Mouse (Mus musculus): ENCODE results near the gene Polr2a. TPM values are rescaled to one million over a fixed set of nuclear protein-coding genes. Genes with fewer than 3 reads are reported as not detected.

The Polr2a gene
- total RNA-seq, 1 experiment from 2014 or later, result 78.0 TPM

DNA sequence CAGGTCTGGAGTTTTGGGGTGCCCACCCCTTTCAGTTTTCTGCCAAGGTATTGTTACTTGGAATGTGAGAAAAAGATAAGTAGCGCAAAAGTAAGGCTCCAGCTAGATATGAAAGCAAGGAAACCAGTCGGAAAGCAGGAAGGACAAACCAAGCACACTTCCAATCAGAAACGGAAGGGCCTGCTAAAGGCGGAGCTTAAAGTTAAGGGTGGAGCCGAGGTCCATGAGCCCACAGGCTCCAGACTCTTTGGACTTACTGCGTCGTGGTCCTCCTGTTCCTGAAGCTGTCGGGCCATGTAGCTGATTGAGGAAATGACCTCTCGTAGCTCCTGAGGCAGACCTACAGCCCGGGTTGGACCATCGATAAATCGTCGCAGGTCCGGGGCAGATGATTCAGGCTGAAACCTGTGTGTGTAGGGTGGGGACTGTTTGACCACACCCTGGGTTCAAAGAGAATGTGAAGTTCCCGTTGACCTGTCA, 26.4 kb upstream of the Polr2a start:
- DNase-seq, result peak; percentile 51

DNA sequence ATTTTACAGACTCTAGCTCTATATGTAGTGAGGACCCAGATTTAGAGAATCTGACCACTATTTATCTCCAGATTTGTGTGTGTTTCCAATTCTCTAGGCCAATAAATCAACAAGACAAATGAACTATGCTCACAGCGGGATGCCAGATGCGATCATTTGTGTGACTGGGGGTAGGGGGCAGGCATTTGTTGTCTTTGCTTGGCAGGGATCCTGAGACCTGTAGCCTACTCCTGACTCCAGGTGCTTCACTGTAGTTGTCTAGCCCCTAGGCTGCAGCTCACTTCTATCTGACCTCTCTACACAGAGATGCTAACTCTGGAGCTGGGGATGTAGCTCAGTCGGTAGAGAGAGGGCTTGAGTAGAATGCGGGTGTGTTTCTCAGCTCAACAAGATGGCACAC, 23.4 kb upstream of the Polr2a start:
- no peak for DNase-seq

DNA sequence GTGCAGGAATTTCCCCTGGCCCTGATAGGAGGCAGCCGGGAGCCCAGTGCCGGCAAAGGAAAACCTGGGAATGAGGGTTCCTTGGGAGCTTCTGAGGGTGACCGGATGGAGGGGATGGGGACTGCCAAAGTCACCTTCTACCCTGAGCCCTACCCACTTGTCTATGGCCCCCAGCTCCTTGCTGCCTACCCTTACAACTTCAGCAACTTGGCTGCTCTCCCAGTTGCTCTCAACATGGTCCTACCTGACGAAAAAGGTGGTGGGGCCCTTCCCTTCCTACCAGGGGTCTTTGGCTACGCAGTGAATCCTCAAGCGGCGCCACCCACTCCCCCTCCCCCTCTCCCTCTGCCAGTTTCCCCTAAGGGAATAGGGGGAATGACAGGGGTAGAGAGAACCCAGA, 20.5 kb upstream of the Polr2a start:
- DNase-seq, result no peak

DNA sequence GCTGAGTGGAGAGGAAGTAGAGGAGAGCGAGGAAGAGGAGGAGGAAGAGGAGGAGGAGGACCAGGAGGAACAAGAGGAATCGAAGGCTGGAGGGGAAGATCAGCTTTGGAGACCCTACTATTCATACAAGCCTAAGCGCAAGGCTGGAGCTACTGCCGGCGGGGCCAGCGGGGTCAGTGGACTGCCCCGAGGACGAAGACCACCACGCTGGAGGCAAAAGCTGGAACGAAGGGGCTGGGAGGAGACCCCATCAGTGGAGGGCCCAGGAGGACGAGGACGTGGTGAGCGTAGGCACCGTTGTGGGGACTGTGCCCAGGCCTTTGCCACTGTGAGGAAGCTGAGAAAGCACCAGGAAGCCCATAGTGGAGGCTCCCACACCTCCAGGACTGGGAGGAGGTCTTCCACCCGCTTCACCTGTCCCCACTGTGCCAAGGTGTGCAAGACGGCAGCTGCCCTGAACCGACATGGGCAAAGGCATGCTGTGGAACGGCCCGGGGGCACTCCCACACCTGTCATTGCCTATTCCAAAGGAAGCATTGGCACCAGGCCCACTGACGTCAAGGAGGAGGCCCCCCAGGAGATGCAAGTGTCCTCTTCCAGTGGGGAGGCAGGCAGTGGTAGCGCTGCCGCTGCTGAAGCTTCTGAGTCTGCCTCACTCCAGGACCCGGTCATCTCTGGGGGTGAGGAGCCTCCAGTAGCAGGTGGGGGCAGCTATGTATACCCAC, 20.0 kb upstream of the Polr2a start:
- no peak for DNase-seq

DNA sequence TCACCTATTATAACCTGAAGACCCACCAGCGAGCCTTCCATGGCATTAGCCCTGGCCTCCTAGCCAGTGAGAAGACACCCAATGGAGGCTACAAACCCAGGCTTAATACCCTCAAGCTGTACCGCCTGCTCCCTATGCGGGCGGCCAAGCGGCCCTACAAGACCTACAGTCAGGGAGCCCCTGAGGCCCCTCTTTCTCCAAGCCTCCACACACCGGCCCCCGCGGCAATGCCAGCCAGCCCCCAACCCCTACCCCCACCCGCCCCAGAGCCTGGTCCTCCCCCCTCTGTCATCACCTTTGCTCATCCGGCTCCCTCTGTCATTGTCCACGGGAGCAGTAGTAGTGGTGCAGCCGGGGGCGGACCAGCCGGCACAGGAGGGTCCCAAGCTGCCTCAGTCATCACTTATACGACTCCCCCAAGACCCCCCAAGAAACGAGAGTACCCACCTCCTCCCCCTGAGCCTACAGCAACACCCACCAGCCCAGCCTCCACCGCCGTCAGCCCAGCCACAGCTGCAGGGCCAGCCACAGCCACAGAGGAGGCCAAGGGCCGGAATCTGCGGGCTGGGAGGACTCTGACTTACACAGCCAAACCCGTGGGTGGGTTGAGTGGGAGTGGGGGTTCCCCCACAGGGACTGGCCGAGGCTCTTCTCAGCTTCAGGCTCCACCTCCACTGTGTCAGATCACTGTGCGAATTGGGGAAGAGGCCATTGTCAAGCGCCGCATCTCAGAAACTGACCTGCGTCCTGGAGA, 19.2 kb upstream of the Polr2a start:
- no peak for DNase-seq

DNA sequence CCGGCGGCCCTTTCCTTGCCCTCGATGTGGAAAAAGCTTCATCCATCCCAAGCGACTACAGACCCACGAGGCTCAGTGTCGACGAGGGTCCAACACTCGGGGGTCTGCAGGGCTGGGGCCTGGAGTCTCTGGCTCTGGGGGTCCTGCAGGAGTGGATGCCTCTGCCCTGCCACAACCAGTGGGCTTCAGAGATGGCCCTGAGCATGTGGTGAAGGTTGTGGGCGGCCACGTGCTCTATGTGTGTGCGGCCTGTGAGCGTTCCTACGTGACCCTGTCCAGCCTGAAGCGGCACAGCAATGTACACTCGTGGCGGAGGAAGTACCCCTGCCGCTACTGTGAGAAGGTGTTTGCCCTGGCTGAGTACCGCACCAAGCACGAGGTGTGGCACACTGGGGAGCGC, 18.1 kb upstream of the Polr2a start:
- DNase-seq, result no peak

DNA sequence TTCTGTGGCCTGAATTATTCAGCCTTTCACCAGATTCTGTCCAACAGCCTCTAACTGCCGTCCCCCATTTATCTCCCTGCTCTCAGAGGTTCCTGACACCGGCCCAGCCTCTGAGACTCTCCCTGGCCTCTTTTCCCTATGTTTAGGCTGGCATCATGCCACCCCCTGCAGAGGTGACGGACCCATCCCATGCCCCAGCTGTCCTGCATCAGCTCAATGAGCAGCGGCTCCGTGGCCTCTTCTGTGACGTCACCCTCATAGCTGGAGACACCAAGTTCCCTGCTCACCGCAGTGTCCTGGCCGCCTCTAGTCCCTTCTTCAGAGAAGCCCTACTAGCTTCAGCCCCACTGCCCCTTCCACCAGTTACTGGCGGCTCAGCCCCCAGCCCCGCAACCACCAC, 17.3 kb upstream of the Polr2a start:
- DNase-seq, result no peak

DNA sequence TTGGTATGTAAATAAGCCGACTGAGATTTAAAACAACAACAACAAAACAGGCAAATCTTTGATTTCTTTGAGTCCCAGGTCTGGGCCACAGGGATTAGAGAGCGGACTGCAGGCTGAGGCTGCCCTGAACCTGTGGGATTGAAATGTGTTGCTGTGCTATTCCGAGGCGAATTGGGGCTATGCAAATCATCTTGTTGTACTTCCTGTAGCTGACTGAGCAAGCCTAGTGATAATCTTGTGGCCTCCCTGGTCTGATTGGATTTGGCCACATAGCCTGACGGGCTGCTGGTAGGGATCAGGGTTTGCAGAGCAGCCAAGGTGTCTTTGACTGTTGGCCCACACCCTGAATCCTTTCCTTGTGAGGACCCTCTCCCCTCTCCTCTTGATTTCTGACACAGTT, 16.5 kb upstream of the Polr2a start:
- no peak for DNase-seq

DNA sequence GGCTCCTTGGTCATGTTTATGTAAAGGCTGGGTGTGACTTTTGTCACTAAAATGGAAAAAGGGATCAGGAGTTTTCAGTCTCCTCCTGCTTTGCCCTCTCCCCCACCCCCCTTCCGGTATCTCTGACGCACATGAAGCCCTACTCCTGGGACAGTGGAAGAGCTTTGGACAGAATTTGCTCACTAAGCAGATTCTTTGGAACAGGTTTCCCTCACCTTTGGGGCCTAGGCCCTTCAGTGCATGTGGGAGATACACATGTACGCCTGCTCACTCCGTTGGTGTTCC, 9.1 kb upstream of the Polr2a start:
- no peak for DNase-seq

DNA sequence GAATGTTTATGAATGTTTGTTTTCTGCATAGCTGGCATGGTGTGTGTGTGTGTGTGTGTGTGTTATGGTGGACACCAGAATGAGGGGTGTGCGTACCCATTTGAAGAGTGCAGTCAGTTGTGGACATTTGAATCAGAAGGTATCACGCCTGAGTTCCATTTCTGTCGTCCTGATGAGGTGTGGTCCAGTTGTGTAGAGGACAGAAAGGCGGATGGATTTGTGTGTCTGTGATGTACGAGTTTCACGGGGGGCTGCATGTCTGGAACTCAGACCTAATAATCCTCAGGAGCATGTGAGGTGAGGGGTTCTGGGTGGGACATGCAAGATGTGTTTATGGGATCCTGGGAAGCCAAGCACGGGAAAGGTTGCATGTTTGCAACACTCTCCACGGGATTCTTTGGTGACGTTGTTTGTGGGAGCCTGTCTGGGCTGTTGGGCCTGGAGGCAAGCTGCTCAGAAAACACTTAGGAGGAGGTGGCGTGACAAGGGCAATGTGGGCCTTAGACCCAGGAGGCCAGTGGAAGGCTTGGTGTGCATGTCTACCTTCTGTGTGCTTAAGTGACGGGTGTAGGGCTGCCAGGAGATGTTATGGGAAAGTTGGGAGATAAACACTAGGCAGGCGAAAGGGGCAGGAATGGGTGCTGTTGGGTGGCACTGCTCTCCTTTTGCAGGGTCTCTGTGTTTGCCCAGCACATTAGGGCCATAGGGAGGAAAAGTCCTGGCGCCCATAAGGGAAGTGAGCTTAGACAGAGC, 8.6 kb upstream of the Polr2a start:
- DNase-seq, result no peak

DNA sequence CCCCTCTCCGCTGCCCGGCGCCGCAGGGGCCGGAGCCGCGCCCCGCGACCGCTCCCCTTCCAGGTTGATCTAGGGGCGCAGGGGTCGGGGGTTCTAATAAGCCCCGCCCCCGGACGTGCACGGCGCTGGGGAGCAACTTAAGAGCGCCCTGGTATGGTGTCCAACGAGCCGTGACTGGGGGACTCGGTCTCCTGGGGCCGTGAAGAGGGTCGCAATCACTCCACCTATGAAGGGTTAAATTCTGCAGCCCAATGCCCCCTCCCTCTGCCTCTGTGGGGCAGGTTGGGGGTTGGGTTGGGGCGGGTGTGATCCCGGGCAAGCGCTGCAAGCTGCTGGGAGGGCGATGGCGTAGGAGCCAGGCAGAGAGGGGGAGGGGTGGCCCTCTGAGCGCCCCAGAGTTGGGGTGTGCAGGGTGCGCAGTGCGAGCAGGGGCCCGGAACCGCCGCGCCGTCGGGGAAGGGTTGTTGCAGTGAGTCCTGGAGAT, 7.7 kb upstream of the Polr2a start:
- peak; percentile 88 for DNase-seq

DNA sequence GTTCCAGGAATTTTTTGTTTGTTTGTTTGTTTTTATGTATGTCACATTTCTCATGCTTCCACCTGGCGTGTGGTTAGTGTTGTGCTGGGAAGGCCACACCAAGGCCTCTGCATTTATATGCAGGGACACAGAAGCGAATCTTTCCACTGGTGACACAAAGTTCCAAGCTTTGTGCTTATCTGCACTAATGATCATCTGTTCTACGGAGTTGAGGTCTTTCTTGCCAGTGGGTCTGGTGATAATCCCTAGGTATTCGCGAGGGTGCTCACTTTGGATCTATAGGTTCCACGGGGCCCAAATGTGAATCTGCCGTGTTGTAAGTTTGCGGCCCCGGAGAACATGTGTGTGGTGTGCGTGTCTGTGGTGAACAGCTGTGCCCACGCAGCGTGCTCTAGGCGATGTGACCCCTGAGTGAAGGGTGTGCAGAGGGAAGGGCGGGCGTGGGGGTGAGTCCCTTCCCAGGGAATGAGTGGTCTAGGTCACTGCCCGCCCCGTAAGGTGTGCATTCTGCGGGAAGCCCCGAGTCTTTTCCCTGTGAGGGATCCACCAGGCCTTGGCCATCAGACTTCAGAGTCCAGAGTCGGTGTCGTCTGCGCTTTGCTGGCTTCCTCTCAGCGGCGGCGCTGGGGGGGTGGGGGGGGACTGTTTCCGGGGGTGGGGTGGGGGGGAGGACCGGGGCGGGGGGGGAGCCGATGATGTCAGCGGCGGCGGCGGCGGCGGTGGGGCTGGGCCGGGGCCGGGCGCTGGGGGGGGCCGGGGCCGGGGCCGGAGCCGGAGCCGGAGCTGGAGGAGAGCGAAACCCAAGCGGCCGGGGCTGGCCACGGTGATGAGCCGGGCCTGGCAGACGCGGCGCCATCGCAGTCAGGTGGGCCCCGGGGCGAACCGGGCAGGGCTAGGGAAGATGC, 7.0 kb upstream of the Polr2a start, which contains the start of gene Zbtb4:
Gene Zbtb4, plus strand, starts transcription at position 692 of the 905 bp plus-strand sequence.
- peak; percentile 73 for DNase-seq

DNA sequence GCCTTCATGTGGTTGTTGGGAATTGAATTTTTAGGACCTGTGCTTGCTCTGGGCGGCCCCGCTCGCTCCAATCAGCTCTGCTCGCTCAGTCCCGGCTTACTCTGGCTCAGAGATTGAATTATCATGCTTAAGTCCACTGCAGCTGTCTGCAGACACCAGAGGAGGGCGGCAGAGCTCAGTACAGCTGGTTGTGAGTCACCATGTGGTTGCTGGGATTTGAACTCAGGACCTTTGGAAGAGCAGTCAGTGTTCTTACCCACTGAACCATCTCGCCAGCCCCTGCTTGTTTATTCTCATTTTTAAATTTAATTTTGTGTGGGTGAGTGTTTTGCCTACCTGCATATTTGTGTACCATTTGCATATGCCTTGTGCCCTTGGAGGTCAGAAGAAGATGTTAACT, 5.1 kb upstream of the Polr2a start:
- no peak for DNase-seq

DNA sequence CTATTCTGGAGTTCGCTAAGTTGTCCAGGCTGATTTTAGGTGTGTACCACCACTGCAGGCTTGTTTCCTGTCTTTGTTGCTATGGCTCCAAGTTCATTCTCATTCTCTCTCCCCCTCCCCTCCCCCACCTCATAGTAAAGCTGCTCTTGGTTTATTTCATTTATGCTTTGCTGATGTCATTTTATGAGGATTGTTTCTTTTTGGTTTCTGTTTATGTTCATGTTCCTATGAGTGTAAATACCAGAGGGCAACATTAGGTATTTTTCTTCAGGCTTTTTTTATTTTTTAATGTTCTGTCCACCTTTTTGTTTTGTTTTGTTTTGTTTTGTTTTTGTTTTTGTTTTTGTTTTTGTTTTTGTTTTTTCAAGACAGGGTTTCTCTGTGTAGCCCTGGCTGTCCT, 3.4 kb upstream of the Polr2a start, which contains the start of gene Slc35g3:
Gene Slc35g3, minus strand, starts transcription at position 101 of the 400 bp plus-strand sequence.
- DNase-seq, result no peak

DNA sequence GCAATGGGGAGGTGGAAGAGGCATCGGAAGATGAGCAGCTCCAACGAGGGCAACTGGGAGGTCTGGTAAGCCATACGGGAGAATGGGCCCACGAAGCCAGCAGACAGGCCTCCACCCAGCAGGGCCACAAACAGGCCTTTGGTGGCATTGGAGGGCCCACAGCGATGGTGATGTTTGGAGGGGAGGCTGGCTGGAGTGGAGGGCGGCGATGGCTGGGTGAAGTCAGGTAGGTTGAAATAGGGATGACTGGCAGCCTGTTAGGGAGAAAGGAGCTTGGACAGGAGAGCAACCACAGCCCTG, 2.4 kb upstream of the Polr2a start:
- no peak for DNase-seq

DNA sequence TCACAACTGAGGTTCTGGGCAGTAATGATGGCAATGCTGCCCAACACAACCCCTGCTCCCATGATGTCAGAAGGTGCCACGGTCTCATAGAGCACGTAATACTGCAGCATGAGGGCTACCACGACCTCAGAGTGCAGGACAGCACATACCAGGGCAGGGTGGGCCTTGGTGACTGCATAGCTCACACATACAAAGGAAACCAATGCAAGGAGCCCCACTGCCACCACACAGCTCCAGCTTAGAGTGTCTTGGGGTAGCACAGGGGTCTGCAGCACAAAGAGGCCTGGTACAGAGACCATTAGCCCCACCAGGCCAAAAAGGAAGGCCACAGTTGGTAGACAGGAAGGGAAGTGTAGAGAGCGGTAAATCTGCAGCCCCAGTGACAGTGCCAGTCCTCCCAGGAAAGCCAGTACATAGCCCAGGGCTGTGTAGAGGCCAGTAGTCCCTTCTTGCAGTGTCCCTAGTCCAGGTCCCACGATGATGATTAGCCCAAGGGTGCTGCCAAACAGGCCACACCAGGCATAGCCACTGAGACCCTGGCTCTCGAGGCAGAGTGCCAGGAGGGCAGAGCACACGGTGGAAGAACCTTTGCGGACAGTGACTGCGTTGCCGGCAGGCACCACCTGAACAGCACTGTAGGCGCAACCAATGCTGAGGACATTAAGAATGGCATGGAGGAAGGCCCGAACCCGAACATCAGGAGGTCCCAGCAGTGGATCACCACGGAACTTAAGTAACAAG, 1.9 kb upstream of the Polr2a start:
- no peak for DNase-seq

DNA sequence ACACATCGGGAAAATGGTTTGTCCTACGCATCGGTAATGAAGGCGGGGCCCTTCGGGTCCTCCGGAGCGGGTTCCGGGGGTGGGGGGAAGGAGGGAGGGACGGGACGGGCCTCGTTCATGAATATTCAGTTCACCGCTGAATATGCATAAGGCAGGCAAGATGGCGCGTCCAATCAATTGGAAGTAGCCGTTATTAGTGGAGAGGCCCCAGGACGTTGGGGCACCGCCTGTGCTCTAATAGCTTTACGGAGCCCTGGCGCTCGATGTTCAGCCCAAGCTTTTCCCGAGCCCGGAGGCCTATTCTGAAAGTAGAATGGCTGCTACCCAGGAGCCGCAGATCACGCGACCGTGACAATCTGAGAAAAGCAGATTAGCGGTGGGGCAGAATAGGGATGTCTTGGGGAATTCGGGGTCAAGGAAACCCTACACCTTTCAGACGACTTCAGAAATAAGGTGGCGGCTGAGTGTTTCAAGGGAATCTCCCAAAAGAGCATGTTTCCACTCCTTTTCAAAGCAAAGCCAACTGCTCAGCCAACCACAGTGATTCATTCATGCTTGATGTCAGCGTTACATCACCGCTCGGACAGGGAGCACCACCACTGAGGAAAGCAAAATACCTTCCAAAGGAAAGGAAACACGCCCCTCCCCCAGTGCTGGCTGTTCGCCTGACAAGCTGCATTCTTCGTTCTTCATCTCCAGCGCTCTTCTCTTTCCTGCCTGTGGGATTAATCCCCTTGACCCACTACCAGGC, 709 bp upstream of the Polr2a start:
- peak; percentile 92 for DNase-seq

DNA sequence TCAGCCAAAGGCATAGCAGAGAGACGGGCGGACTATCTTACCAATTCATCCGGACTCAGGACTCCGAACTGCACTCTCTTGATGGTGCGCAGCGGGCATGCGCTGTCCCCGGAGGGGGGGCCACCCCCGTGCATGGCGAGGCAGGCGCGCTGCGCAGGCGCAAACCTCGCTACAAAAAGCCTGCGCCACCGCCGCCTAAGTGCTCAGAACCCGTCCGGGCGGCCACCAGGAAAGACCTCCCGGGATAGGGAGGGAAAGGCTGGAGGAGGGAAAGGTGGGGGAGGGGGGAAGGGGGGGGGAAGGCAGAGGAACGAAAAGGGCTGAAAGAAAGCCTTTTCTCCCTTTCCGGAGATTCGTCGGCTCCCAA, 364 bp downstream of the Polr2a start:
- peak; percentile 99 for DNase-seq

DNA sequence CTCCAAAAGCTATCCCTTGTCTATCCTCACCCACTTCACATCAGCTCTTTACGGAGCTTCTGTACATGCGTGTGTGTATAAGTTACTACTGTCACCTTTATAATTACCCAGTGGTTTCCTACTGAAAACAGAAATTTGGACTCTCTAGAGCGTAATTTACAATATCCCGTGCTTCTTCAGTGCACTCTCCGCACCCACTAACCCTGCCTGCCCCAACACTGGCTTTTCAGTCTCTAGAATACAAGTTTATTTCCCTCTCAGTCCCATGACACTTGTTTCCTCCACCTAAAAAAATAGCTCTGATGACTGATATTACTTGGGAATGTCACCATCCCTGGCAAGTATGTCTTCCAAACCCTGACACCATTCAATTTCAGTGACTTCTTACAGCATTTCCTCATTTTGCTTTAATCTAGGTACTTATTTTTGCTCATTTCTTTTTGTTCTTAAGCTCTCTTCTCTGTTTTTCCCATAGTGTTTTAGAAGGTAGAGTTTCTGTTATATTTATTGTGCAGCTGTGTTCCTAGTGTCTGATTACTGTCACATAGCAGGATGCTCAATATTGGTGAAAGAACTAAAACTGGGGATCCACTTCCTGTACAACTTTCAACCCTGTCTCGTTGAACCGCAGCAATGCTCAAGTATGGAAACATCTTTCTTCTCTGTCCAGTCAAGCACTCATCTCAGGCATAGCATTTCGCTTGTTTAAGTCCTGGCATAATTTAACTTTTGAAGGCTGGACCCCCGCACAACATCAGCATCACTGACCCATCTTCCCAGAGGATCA, 941 bp downstream of the Polr2a start:
- no peak for DNase-seq

DNA sequence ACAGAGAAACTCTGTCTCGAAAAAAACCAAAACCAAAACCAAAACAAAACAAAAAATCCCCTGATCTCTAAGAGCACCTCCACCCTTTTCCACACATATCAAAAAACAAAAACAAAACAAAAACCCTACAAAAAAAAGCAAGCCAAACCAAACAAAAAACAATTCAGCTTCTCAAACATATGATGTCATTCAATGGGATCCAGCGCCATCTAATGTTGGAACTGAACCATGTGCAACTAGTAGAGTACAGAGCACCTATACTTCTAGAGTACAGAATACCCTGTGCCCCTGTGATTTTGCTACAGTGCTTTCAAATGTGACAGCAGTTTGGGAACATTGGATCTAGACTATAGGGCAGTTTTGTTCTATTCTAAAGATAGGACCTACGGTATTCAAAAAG, 3.7 kb downstream of the Polr2a start:
- DNase-seq, result peak; percentile 67

Data from adrenal gland, postnatal 14 days (tissue).